Mouse (Mus musculus) liver, embryonic 14.5 days (tissue): ENCODE data around the gene Clcn6. TPM values are rescaled to one million over a fixed set of nuclear protein-coding genes. Genes with fewer than 3 reads are reported as not detected.
A peak's percentile ranks its signal among the peaks of the same experiment; 100 is the strongest.

Experiments
- ATAC-seq: fragments of 200-750 bp; cut with Nextera tagmentation; 2 replicates; pipeline ENCODE4 v1.8.0; 2017; ENCODE audit warnings: moderate number of reproducible peaks, mild to moderate bottlenecking, moderate library complexity; ENCODE audit not compliant: insufficient read depth
- DNase-seq, 3 experiments: peaks; one replicate each; pipeline ENCODE4 v3.0.0-alpha.2; 2012 to 2013; ENCODE audit warnings: low read depth in 3 of 3, low spot score in 3 of 3
- H3K27ac ChIP-seq: fragments of 300-500 bp; sonication (generic); 2 replicates; pipeline ENCODE4 v1.5.1; 2014; ENCODE audit warnings: moderate library complexity, mild to moderate bottlenecking, control low read depth, inconsistent platforms
- H3K27me3 ChIP-seq: fragments of 300-500 bp; sonication (generic); 2 replicates; pipeline ENCODE4 v1.6.1; 2014; ENCODE audit warnings: mild to moderate bottlenecking, low read length, moderate library complexity; ENCODE audit not compliant: control insufficient read depth, insufficient read depth
- H3K36me3 ChIP-seq: fragments of 300-500 bp; sonication (generic); replicated peaks from 2 replicates; pipeline ENCODE4 v1.6.1; 2014; ENCODE audit warnings: low read depth; ENCODE audit not compliant: control insufficient read depth, insufficient read depth
- H3K4me1 ChIP-seq, 2 experiments: fragments of 200-500 bp in 1 of 2; fragments of 300-500 bp in 1 of 2; sonication (generic) in 1 of 2; replicated peaks; 2 replicates each; pipeline ENCODE4 v1.6.1; 2012 to 2014; ENCODE audit warnings: antibody characterized with exemption in 1 of 2, inconsistent platforms in 1 of 2, low read length in 1 of 2; ENCODE audit not compliant: control insufficient read depth in 2 of 2, insufficient read depth in 2 of 2
- H3K4me2 ChIP-seq: fragments of 300-500 bp; sonication (generic); 2 replicates; pipeline ENCODE4 v1.6.1; 2014; ENCODE audit warnings: low read depth, mild to moderate bottlenecking, control low read depth, moderate library complexity
- H3K4me3 ChIP-seq, 2 experiments: fragments of 200-500 bp in 1 of 2; fragments of 300-500 bp in 1 of 2; sonication (generic) in 1 of 2; 2 replicates each; pipeline ENCODE4 v1.5.1; 2012 to 2014; ENCODE audit warnings: low read depth in 2 of 2, low read length in 2 of 2, mild to moderate bottlenecking in 2 of 2, control low read depth in 1 of 2, inconsistent platforms in 1 of 2, moderate library complexity in 1 of 2; ENCODE audit not compliant: insufficient read depth in 1 of 2
- H3K9ac ChIP-seq: fragments of 300-500 bp; sonication (generic); replicated peaks from 2 replicates; pipeline ENCODE4 v1.6.1; 2014; ENCODE audit warnings: mild to moderate bottlenecking, control low read depth, moderate library complexity
- H3K9me3 ChIP-seq: fragments of 300-500 bp; sonication (generic); 2 replicates; pipeline ENCODE4 v1.6.1; 2016; ENCODE audit warnings: low read length, mixed read lengths; ENCODE audit not compliant: control insufficient read depth
- CTCF ChIP-seq: IDR thresholded peaks from 2 replicates; pipeline ENCODE4 v1.5.1; 2016; ENCODE audit warnings: antibody characterized with exemption, low read depth, control low read depth
- EP300 ChIP-seq: IDR thresholded peaks from 2 replicates; pipeline ENCODE4 v1.6.1; 2016; ENCODE audit warnings: antibody characterized with exemption, low read depth
- WGBS: fragments of 180-500 bp; shearing (Covaris S2); extraction: QIAGEN DNeasy Blood & Tissue Kit; methylation state at CpG from one replicate; pipeline ENCODE4 v1.1.7; 2014; ENCODE audit not compliant: insufficient replicate concordance; 5-methylcytosine and 5-hydroxymethylcytosine counted together
- polyA plus RNA-seq, 2 experiments: library from polyadenylated mRNA; depleted of rRNA in 1 of 2; stranded (reverse) in 1 of 2; unstranded in 1 of 2; fragments of >200 nt; fragmentation: Nextera tagmentation in 1 of 2; extraction: Ambion mirVana in 1 of 2; gene quantifications; 2 replicates each; pipeline versions ENCODE4 v1.2.1 to v1.2.3; 2012 to 2014

Gene Clcn6
- polyA plus RNA-seq, 2 experiments = 0.66 to 2.4 TPM

DNA sequence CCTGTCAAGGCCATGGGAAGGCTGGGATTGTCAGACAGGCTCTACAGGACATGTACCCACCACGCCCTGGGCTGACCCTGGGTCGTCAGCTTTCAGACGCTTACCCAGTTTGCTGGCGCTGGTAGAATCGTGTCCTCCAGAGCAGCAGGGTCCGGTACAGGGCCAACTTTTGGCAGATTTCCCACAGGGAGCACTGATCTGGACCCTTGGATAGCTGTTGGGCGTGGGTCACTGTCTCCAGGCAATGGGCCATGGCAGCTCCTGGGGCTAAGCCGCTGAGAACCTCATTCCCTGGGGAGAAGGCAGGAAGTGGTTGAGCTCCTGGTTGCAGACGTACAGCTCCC, 27.8 kb upstream of the Clcn6 start:
- WGBS = 65% methylated on average over 9 of the region's 9 CpGs
- Histone ChIP-seq H3K4me3 (no peak overlapping the region), H3K4me1 (0 out of 4 replicates have a peak, but pooled peaks cover 0 to 1% of the 10 kb centered on the region in 2 experiments), H3K27me3 (no peaks in the 10 kb centered on the region), H3K9ac (no peak overlapping the region), H3K4me2 (no peak overlapping the region), H3K36me3 (no peaks in the 10 kb centered on the region), H3K9me3 (no peaks in the 10 kb centered on the region), H3K27ac (no peak overlapping the region)
- DNase-seq = no peak
- ATAC-seq = 0 out of 2 replicates have a peak, but pooled peaks have one; percentile 9
- TF ChIP-seq CTCF (no peak), EP300 (no peak)

DNA sequence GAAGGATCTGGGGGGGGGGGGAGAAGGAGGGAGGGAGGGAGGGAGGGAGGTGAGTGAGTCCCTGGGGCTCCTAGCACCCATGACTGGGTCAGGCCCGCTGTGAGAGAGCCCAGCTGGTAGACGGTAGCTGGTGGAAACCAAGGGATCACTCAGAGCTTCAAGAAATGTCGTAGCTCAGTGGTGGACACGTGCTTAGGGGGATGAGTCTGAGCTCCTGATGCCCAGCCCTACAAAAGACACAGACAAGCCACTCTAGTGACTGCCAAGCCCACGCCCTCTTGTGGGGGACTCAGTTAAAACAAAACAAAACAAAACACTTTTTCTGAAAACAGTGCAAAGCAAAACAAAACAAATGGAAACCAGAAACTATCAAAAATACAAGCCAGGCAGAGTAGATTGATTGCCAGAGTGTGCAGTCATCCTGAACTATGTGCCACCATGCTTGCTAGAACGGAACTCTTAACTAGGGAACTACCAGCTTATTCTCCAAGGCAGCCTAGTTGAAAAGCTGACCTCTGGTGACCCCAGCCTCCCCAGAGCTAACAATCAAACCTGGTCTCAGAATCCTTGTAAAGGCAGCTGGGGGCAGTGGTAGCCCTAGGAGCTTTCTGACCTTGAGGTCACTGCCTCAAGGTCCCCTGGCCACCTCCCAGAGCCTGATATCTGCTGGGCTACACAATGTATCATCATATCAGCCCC, 27.2 kb upstream of the Clcn6 start:
- Histone ChIP-seq H3K4me1 (0 out of 4 replicates have a peak, but pooled peaks cover 0 to 1% of the 10 kb centered on the region in 2 experiments), H3K4me2 (no peak overlapping the region), H3K27ac (no peak overlapping the region), H3K9ac (no peak overlapping the region), H3K9me3 (no peaks in the 10 kb centered on the region), H3K27me3 (no peaks in the 10 kb centered on the region), H3K36me3 (no peaks in the 10 kb centered on the region), H3K4me3 (no peak overlapping the region)
- TF ChIP-seq EP300 (no peak), CTCF (peak; percentile 49)
- WGBS = 36% methylated on average over 6 of the region's 6 CpGs
- no peak for ATAC-seq
- no peak for DNase-seq

DNA sequence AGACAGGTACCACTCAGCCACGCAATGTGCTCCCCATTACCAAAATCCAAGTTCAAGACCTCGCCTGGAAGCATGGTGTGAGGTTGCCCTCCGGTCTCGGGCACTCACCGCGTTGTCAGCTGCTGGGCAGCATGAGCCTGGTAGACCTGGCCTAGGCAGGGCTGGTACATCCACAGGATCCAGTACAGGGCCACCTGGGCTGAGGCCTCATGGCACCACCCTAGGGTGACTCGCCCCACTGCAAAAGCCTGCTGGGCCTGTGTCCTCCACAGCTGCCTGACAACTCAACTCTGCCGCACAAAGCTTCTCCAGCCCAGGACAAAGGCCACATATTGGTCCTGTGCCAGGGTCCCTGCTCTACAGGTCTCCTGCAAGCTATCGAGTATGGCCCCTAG, 22.5 kb upstream of the Clcn6 start:
- Histone ChIP-seq H3K27me3 (no peaks in the 10 kb centered on the region), H3K4me1 (no peaks in the 10 kb centered on the region), H3K27ac (no peak overlapping the region), H3K9ac (no peak overlapping the region; the same call in 1 of the 2 replicates), H3K4me2 (no peak overlapping the region), H3K9me3 (no peaks in the 10 kb centered on the region), H3K4me3 (no peak overlapping the region), H3K36me3 (peaks cover 6% of the 10 kb centered on the region)
- no peak for TF ChIP-seq EP300
- no peak for TF ChIP-seq CTCF
- WGBS = 78% methylated on average over 9 of the region's 9 CpGs
- no peak for ATAC-seq
- DNase-seq = no peak

DNA sequence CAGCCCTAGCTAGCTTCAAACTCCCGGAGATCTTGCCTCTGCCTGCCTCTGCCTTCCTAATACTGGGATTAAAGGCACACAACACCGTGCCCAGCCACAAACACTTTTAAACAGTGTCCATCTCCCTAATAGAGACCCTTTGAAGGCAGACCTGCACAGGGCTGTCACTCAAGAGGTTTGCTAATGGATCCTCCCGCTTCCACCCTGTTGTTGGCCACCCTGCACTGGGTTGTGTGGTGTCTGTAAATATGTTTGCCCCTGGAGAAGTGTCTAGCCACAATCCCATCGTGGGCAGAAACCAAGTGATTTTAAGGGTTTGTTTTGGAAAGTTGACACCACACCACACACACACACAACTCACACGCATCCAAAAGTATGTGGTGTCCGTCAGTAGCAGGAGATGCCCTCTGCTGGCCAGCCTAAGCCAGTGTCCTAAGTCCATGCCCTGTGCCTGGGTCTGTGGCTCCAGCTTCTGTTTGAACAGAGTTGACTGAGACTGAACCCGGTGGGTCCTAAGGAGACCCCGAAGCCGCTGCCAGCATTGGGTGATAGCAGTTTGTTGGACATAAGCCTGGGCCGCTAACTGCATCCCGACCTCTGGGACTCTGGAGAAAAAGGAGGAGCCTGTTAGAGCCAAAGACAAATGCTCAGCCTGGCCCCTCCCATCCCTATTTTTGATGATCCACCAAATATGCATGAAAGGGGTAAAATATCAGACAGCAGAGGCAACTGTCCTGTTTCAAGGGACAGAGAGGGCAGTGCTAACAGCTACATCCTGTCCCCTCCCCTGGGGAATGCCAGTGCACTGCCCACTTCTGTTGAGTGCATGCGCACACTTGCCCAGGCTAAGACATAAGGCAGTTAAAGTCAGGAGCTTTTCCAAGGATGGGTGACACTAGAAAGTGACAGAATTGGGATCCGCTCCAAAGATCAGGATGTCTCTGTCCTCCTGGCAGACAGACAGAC, 21.8 kb upstream of the Clcn6 start:
- Histone ChIP-seq H3K9ac (no peak overlapping the region), H3K36me3 (peaks cover 13% of the 10 kb centered on the region), H3K4me2 (no peak overlapping the region), H3K4me3 (no peak overlapping the region), H3K27me3 (no peaks in the 10 kb centered on the region), H3K4me1 (no peaks in the 10 kb centered on the region), H3K27ac (no peak overlapping the region), H3K9me3 (no peaks in the 10 kb centered on the region)
- peak; percentile 51 for ATAC-seq
- DNase-seq = no peak
- 44% methylated on average over 13 of the region's 13 CpGs for WGBS
- TF ChIP-seq EP300 (no peak), CTCF (peak; percentile 90)

DNA sequence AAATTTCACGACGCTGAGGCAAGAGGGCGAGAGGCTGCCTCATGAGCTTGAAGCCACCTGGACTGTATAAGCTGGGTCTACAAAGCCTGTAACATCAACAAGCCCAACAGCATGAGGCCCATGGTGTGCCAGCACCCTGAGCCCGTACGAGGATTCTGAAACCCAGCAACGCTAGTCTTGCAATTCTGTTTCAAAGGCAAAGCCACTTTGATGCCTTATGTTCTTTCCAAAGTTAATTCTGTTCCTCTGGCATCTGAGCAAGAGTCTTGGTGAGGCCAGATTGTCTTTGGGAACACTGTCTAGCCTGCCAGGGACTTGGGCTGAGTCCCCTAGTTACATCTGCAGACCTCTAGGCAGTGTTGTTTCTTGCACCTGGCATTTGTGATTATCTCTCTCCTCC, 20.4 kb upstream of the Clcn6 start:
- ATAC-seq = no peak
- no peak for DNase-seq
- Histone ChIP-seq H3K9me3 (no peaks in the 10 kb centered on the region), H3K27me3 (no peaks in the 10 kb centered on the region), H3K4me3 (no peak overlapping the region), H3K27ac (no peak overlapping the region), H3K9ac (no peak overlapping the region), H3K4me1 (no peaks in the 10 kb centered on the region), H3K36me3 (peaks cover 23% of the 10 kb centered on the region), H3K4me2 (no peak overlapping the region)
- TF ChIP-seq CTCF (no peak), EP300 (no peak)
- 81% methylated on average over 6 of the region's 6 CpGs for WGBS
